8 mouse cellular contexts compared by ENCODE assay signal in genomic region chr13:47273487-47273886, GRCm38 (mm10).
DNase-seq lines count a peak whose midpoint lies in the region; ATAC-seq lines count a peak whose summit lies in the region.

No protein-coding gene starts in this region.

- no peaks in the 10 kb centered on the region for H3K36me3 ChIP-seq in embryonic facial prominence, embryonic 13.5 days
- H3K36me3 ChIP-seq in limb, embryonic 12.5 days: no peaks in the 10 kb centered on the region

- no peak overlapping the region for H3K4me3 ChIP-seq in embryonic facial prominence, embryonic 13.5 days
- peak overlapping the region; percentile 12 for H3K4me3 ChIP-seq in limb, embryonic 12.5 days (replicated peaks)

- H3K9ac ChIP-seq in embryonic facial prominence, embryonic 13.5 days: 0 out of 2 replicates have a peak overlapping the region, but pooled peaks have one; percentile 27
- no peak overlapping the region for H3K9ac ChIP-seq in limb, embryonic 12.5 days (replicated peaks)

- no peaks in the 10 kb centered on the region for H3K9me3 ChIP-seq in embryonic facial prominence, embryonic 13.5 days
- no peaks in the 10 kb centered on the region for H3K9me3 ChIP-seq in limb, embryonic 12.5 days

- H3K27me3 ChIP-seq in embryonic facial prominence, embryonic 13.5 days: peaks cover 12% of the 10 kb centered on the region; the same call in 1 of the 2 replicates
- no peaks in the 10 kb centered on the region for H3K27me3 ChIP-seq in limb, embryonic 12.5 days

- H3K4me1 ChIP-seq in embryonic facial prominence, embryonic 13.5 days: peaks cover 27% of the 10 kb centered on the region
- H3K4me1 ChIP-seq in limb, embryonic 12.5 days (replicated peaks): peaks cover 21% of the 10 kb centered on the region

- H3K4me2 ChIP-seq in embryonic facial prominence, embryonic 13.5 days: peak overlapping the region; percentile 46
- peak overlapping the region; percentile 46 for H3K4me2 ChIP-seq in limb, embryonic 12.5 days

- intact Hi-C loops in gastrocnemius, postnatal 14 days (cut with DNase I; ENCODE audit: low total_unique reads): no loop called here

- WGBS in embryonic facial prominence, embryonic 13.5 days: 7% methylated on average over 11 of the region's 11 CpGs
- 6% methylated on average over 11 of the region's 11 CpGs for WGBS in limb, embryonic 12.5 days

- H3K27ac ChIP-seq in embryonic facial prominence, embryonic 13.5 days: no peak overlapping the region
- no peak overlapping the region for H3K27ac ChIP-seq in limb, embryonic 12.5 days

- DNase-seq in kidney, postnatal 4 days: peak; percentile 21 to 25
- DNase-seq in kidney, adult 11 months: no peak
- DNase-seq in retina, embryonic 14.5 days (ENCODE audit: low spot score): peak; percentile 93
- no peak for DNase-seq in frontal cortex, postnatal 36 days (ENCODE audit: low spot score in 2 of 2)
- DNase-seq in gastrocnemius, postnatal 14 days: no peak
- DNase-seq in right cerebral cortex, postnatal 36 days (ENCODE audit: low spot score in 2 of 2): no peak

- ATAC-seq in embryonic facial prominence, embryonic 13.5 days (ENCODE audit: insufficient number of reproducible peaks, insufficient read depth, low FRiP score, low TSS enrichment, low read depth): 0 out of 2 replicates have a peak, but pooled peaks have one; percentile 32
- ATAC-seq in limb, embryonic 12.5 days (ENCODE audit: insufficient number of reproducible peaks, insufficient read depth, low FRiP score, low TSS enrichment, low read depth): peak; percentile 31; the same call in 1 of the 2 replicates

Comparison
In these comparisons a context has a peak if more than half of its experiments do, and no peak if none do; other contexts are left out.
1. DNase-seq: peak in kidney, postnatal 4 days (2 of 2) and retina, embryonic 14.5 days (single experiment); none in kidney, adult 11 months (single experiment), frontal cortex, postnatal 36 days (0 of 2), gastrocnemius, postnatal 14 days (single experiment) and right cerebral cortex, postnatal 36 days (0 of 2).